Mouse (Mus musculus) adrenal gland, postnatal 4 days (tissue): ENCODE measurements around the gene Slc41a1. TPM values are rescaled to one million over a fixed set of nuclear protein-coding genes. Genes with fewer than 3 reads are reported as not detected.
"Not testable (repeated sequence)": the region's sequence is repeated elsewhere in the genome, so short reads cannot be mapped to it uniquely, and the experiment has no call there.

Source experiments
- DNase-seq, 2 experiments: peaks; one replicate each; pipeline ENCODE4 v3.0.0; 2021 to 2022; ENCODE audit warnings: low spot score in 2 of 2, mixed read lengths in 2 of 2
- long read RNA-seq, 2 experiments: library from polyadenylated mRNA; stranded (forward); transcript quantifications; one replicate each; pipeline ENCODE4 v2.0.0; 2021
- total RNA-seq, 2 experiments: library from RNA; stranded (reverse); gene quantifications; 2 replicates each; pipeline ENCODE4 v1.2.3; 2021

Gene Slc41a1
- total RNA-seq, result 10 to 100 TPM; 44.7 to 47.5 TPM
- long read RNA-seq, experiment 1, partial matches to known transcripts, result 1 of 6 reads
- long read RNA-seq, experiment 1, other reads (novel, unspliced or antisense), result 5 of 6 reads
- long read RNA-seq, experiment 2, full-length matches to known transcripts, result 9 of 33 reads
- long read RNA-seq, experiment 2, partial matches to known transcripts, result 21 of 33 reads
- long read RNA-seq, experiment 2, other reads (novel, unspliced or antisense), result 3 of 33 reads

DNA sequence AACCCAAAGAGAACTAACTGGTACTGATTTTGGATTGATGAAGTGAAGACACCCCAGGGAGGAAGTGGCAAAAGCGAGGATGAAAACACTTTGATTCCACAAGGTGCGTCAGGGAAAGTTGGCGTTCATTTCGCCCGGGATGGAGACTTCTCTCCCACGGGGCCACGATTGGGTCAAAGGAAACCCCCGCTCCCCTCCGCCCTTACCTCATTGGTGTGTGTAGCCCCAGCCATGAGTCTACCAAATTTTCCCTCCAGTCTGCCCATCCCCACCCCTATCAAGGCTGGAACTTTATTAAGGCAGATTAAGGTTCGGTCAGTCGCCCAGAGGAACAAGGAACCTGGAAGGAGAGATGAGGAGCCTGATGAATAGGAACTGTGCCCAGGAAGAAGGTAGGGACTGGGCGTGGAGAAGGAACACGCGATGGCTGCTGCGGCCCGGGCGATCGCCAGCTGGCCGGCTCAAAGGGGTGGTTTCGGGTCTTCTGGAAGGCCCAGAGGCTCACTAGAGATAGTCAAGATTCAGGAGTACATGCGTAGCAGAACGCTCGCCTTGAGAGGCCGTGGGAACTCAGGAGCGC lies at the start of gene Slc41a1:
Slc41a1 (plus strand) TSS at position 287 of the 580 bp plus-strand sequence.
- no peak for DNase-seq

DNA sequence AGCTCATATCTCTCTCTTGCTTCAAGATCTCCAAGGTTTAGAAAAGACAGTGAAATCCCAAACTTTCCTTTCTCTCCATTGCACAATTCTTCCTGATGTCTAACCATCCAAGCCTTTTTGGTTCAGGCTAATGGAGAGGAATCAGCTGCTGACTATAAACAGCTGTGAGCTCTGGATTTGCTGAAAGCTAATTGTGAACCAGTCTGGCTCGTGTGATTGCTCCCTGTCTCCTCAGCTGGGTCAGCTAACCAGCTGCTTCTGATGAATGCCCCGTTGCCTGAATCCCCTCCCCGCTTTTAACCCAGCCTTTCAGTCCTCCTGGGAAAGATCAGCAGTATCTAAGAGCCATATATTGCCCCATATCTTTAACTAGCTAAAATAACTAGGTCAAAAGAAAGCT lies 32.7 kb upstream of the Slc41a1 start:
- DNase-seq, result no peak

DNA sequence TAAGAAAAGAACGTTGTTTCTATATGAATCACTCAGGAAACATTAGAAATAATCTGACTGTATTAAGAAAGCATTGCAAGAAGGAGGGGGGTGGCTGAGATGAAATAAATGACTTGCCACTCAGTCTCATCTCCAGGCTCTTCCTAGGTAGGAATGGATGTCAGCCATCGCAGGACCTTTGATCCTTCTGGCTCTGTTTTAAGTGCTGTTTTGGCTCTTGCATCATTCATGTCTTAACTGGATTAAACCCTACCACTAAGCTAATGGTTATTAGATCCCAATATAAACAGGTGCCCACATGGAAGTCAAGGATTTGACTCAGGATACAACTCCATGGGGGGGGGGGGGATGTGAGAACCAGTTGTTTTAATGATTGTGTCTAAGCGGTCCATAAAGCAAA lies 32.1 kb upstream of the Slc41a1 start:
- no peak for DNase-seq

DNA sequence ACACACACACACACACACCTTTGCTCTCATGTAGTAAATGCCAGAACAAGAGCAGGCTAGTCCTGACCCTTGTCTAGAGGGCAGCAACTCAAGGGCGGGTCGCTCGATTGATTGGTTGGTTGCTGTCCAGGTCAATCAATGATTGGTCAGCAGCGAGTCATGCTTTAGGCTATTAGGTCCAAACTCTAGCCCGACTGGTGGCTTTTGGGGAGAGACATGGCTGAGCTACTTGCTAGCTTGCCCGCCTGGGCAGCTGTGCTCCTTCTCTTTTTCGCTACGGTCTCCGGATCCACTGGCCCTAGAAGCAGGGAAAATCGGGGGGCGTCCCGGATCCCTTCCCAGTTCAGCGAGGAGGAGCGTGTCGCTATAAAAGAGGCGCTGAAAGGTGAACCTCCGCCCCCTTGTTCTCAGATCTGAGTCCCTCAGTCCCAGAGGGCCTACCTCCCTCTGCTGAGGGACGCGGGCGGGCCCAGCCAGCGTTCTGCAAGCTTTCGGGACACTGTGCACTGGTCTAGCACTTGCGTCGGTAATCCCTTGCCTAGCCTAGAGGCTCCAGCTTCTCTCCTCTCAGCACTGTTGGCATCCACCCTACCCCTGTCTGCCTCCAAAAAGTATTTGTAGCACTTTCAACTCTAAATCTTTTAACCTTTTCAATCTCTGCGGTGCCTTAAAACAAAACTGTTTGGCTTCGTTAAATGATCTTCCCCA lies 29.9 kb upstream of the Slc41a1 start, which contains the start of gene Pm20d1:
Pm20d1 (plus strand) TSS at position 180 of the 708 bp plus-strand sequence.
- peak; percentile 31 to 33 for DNase-seq

DNA sequence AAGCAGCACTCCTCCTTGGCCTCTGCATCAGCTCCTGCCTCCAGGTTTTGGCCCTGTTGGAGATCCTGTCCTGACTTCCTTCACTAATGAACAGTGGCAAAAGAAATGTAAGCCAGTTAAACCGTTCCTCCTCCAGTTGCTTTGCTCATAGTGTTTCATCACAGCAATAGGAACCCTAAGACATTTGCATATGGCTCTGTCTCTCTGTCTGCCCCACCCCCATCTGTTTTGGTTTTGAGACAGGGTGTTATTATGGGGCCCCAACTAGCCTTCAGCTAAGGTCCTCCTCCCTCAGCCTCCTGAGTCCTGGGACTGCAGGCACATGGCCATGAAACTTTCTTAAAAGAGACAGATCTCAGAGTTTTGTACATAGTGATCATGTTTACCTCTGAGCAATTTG lies 27.3 kb upstream of the Slc41a1 start:
- DNase-seq, result no peak

- DNase-seq, result no peak
Measured at GRCm38 (mm10) chr1:131801071-131801470, 26.2 kb upstream of the Slc41a1 start.

- DNase-seq, result no peak
Measured at GRCm38 (mm10) chr1:131802652-131803051, 24.6 kb upstream of the Slc41a1 start.

DNA sequence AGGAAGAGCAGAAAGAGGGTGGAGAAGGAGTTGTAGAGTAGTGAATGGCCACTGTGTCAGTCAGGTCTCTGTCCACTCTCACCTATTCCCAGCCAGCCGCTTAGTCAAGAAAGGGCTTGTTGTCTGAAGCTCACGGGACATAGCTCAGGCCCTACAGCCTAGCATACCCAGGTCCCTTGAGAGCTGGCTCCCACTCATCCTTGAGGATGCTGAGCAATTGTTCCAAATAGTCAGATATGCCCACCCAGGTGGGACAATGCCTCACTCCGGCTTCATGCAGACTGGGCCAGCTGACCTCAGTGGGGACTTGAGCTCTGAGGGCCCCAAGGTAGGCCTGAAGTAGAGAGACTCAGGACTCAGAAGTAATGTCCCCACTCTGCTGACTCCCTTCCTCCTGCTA lies 23.1 kb upstream of the Slc41a1 start:
- no peak for DNase-seq

DNA sequence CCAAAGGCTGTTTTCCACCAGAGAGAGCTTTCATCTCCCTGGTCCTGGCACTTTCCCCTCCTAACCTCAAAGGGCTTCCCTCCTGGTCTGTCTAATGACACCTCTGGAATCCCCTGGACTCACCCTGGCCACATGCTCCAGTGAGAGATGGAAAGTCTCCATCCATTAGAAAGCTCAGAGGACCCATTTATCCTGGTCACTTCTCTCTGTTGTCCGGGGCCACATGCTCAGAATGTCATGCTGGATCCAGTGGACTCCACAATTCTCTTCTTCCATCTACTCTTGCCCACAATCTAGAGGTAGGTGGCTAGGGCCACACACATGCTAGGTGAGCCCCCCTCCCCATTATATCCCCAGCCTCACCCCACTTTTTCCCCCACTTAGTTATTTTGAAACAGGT lies 18.3 kb upstream of the Slc41a1 start:
- no peak for DNase-seq

- DNase-seq, result no peak
Measured at GRCm38 (mm10) chr1:131809651-131810050, 17.6 kb upstream of the Slc41a1 start.

DNA sequence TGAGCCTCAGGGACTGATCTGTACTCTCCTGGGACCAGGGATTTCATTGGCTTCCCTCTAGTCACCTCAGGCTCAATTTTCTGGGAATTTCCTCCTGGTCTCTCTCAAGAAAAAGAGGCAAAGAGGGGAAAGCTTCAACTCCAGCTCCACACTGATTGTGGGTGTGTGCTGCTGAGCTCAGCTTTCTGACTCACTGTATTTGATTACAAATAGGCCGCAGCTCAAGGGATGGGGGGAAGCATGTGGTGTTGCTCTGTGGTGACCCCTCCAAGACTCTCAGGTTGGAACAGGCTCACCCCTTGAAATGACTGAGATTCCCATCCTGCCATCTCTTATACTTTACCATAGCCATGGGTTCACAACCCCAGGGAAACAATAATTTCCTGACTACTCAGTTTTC lies 15.9 kb upstream of the Slc41a1 start:
- DNase-seq, result no peak

- no peak for DNase-seq
Measured at GRCm38 (mm10) chr1:131812006-131812405, 15.3 kb upstream of the Slc41a1 start.

DNA sequence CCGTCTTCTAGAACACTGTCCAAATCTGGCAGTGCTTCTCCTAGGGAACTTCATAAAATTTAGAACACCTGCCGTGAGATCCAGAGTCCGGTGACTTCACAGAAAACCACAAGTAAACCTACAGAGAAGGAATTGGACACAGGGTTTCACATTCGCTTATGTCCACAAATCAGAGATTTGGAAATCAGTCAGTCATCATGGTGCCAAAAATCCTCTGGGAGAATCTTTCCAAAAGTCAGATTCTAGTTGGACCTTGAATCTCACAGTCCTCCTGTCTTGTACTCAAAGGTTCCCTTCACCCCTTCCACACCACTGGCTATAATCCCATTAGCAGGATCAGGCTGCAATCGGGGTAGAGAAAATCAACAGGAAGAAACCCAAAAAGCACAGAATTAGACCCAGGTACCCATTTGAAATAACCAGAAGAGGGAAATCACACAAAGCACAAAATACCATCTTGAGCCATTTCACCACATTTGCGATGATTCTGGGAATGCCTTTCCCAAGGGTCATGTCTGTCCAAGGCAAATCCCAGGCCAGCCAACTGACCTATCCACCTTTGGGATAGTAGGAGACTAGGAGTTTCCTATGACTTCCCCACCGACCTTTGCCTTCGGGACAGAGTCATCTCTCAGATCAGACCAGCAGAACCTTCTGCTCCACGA lies 14.5 kb upstream of the Slc41a1 start:
- no peak for DNase-seq

GRCm38 (mm10) chr1:131813731-131814130 lies 13.6 kb upstream of the Slc41a1 start:
- no peak for DNase-seq

DNA sequence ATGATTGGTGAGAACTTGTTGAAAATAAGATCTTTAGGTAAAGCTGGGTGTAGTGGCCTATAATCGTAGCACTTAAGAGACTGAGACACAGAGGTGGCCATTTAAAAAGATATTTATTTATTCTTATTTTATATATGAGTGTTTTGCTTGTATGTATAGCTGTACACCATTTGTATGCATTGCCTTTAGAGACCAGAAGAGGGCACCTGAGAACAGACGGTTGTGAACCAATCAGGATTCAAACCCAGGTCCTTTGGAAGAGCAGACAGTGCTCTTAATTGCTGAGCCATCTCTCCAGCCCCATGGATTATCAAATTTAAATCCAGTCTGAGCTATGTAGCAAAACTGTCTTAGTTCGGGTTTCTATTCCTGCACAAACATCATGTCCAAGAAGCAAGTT lies 13.1 kb upstream of the Slc41a1 start:
- no peak for DNase-seq

DNA sequence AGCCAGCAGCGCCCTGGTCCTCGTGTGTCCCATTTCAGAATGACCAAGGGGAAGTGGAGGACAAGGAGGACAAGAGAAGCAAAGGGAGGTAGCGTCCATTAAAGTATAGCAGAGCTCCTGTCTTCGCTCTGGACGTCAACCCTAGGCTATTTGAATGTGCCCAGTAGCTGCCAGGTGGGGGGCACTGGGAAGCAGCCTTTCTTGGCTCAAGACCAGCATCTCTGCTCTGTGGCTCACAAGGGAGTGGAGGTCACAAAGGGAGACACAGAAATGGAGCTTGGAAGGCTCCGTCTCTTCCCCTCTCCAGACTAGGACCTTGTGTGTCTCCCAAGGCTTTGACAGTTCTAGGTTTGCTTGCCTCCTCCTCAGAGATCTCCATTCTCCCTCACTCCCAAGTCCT lies 10.4 kb upstream of the Slc41a1 start:
- DNase-seq, result no peak

- not testable (repeated sequence) for DNase-seq
Measured at GRCm38 (mm10) chr1:131820353-131820752, 6.9 kb upstream of the Slc41a1 start.

GRCm38 (mm10) chr1:131820887-131821328 lies 6.4 kb upstream of the Slc41a1 start:
- no peak for DNase-seq

- DNase-seq, result no peak
Measured at GRCm38 (mm10) chr1:131822292-131822691, 5.0 kb upstream of the Slc41a1 start.

- no peak for DNase-seq
Measured at GRCm38 (mm10) chr1:131822856-131823492, 4.3 kb upstream of the Slc41a1 start.

DNA sequence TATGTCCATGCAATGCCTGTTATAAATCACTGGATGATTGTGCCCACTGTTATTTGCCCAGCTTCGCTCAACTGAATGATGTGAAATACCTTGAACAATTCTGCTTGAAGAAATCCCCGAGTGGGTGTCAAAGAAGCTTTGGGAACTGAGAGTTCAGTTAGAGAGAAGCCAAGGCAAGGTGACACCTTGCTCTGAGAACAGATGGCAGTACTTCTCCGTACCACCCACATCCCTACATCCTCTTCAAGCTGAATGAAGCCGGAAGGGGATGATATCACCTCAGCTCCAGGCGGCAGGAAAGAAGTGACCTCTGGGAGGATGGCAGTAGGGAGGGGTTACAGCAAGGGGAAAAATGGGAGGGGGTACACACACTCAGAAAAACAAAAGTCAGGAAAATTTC lies 3.7 kb upstream of the Slc41a1 start:
- no peak for DNase-seq
